Mouse (Mus musculus) forebrain, embryonic 11.5 days (tissue): ENCODE measurements around the gene Ifrd2. TPM values are rescaled to one million over a fixed set of nuclear protein-coding genes. Genes with fewer than 3 reads are reported as not detected.

Source experiments
- ATAC-seq: fragments of 200-750 bp; cut with Nextera tagmentation; replicated peaks from 2 replicates; pipeline ENCODE4 v1.8.0; 2017; ENCODE audit warnings: moderate TSS enrichment; ENCODE audit not compliant: low FRiP score
- DNase-seq: peaks from one replicate; pipeline ENCODE4 v3.0.0-alpha.2; 2017; ENCODE audit warnings: low spot score
- H3K27ac ChIP-seq: fragments of 300-500 bp; sonication (generic); 2 replicates; pipeline ENCODE4 v1.5.1; 2014; ENCODE audit warnings: low read depth, low read length
- H3K27me3 ChIP-seq: fragments of 300-500 bp; sonication (generic); 2 replicates; pipeline ENCODE4 v1.6.1; 2014; ENCODE audit warnings: mild to moderate bottlenecking, low read length, mixed read lengths; ENCODE audit not compliant: control insufficient read depth, insufficient read depth
- H3K36me3 ChIP-seq: fragments of 300-500 bp; sonication (generic); 2 replicates; pipeline ENCODE4 v1.6.1; 2014; ENCODE audit warnings: mild to moderate bottlenecking, low read length, moderate library complexity, mixed read lengths; ENCODE audit not compliant: control insufficient read depth, insufficient read depth
- H3K4me1 ChIP-seq: fragments of 300-500 bp; sonication (generic); replicated peaks from 2 replicates; pipeline ENCODE4 v1.6.1; 2014; ENCODE audit warnings: low read length, mixed read lengths; ENCODE audit not compliant: control insufficient read depth, insufficient read depth
- H3K4me2 ChIP-seq: fragments of 300-500 bp; sonication (generic); 2 replicates; pipeline ENCODE4 v1.6.1; 2014; ENCODE audit warnings: low read depth, mild to moderate bottlenecking, low read length, moderate library complexity, mixed read lengths; ENCODE audit not compliant: severe bottlenecking
- H3K4me3 ChIP-seq: fragments of 300-500 bp; sonication (generic); 2 replicates; pipeline ENCODE4 v1.5.1; 2014; ENCODE audit warnings: low read depth, low read length
- H3K9ac ChIP-seq: fragments of 300-500 bp; sonication (generic); 2 replicates; pipeline ENCODE4 v1.6.1; 2014; ENCODE audit warnings: low read length
- H3K9me3 ChIP-seq: fragments of 300-500 bp; sonication (generic); 2 replicates; pipeline ENCODE4 v1.6.1; 2016; ENCODE audit warnings: low read length, mixed read lengths; ENCODE audit not compliant: control insufficient read depth
- WGBS: fragments of 180-500 bp; shearing (Covaris S2); extraction: QIAGEN DNeasy Blood & Tissue Kit; methylation state at CpG from one replicate; pipeline ENCODE4 v1.1.7; 2014; 5-methylcytosine and 5-hydroxymethylcytosine counted together
- polyA plus RNA-seq: library from polyadenylated mRNA; unstranded; fragments of >200 nt; fragmentation: Nextera tagmentation; extraction: Ambion mirVana; gene quantifications from 2 replicates; pipeline ENCODE4 v1.2.1, GENCODE M21; 2014

Ifrd2 gene
- polyA plus RNA-seq, 1 experiment from 2014 or later: 37.2 TPM

- DNase-seq (no peak), ATAC-seq (no peak)
- 47% methylated on average over 8 of the region's 8 CpGs for WGBS
- H3K36me3 ChIP-seq: peaks cover 7% of the 10 kb centered on the region
- no peaks in the 10 kb centered on the region for H3K9me3 ChIP-seq
- H3K27me3 ChIP-seq: no peaks in the 10 kb centered on the region
- peak overlapping the region; percentile 66; the same call in 1 of the 2 replicates for H3K9ac ChIP-seq
- peak overlapping the region; percentile 95 for H3K4me2 ChIP-seq
- no peak overlapping the region for H3K27ac ChIP-seq
- H3K4me3 ChIP-seq: peak overlapping the region; percentile 63
- H3K4me1 ChIP-seq: peaks cover 14% of the 10 kb centered on the region; the same call in 1 of the 2 replicates
These were observed 44.7 kb upstream of the Ifrd2 start for GRCm38 (mm10) chr9:107542721-107543120.

- H3K4me1 ChIP-seq: peaks cover 14% of the 10 kb centered on the region; the same call in 1 of the 2 replicates
- no peak for ATAC-seq
- 88% methylated on average over 11 of the region's 11 CpGs for WGBS
These were observed 44.1 kb upstream of the Ifrd2 start for GRCm38 (mm10) chr9:107543299-107543698.

GRCm38 (mm10) chr9:107544196-107544700 lies 43.2 kb upstream of the Ifrd2 start:
- Histone ChIP-seq H3K36me3 (no peaks in the 10 kb centered on the region), H3K4me2 (no peak overlapping the region), H3K27me3 (no peaks in the 10 kb centered on the region), H3K9ac (no peak overlapping the region), H3K9me3 (no peaks in the 10 kb centered on the region), H3K27ac (no peak overlapping the region), H3K4me1 (peaks cover 14% of the 10 kb centered on the region; the same call in 1 of the 2 replicates), H3K4me3 (no peak overlapping the region)
- WGBS: 95% methylated on average over 17 of the region's 17 CpGs
- DNase-seq (no peak), ATAC-seq (no peak)

More at GRCm38 (mm10) chr9:107543299-107543698, 44.1 kb upstream of the Ifrd2 start:
- Histone ChIP-seq H3K4me3 (no peak overlapping the region), H3K36me3 (peaks cover 4% of the 10 kb centered on the region; the same call in 1 of the 2 replicates), H3K27me3 (no peaks in the 10 kb centered on the region), H3K9ac (no peak overlapping the region), H3K4me2 (no peak overlapping the region), H3K9me3 (no peaks in the 10 kb centered on the region), H3K27ac (no peak overlapping the region)
- DNase-seq: no peak

- Histone ChIP-seq H3K4me1 (peaks cover 14% of the 10 kb centered on the region; the same call in 1 of the 2 replicates), H3K9ac (no peak overlapping the region), H3K27ac (no peak overlapping the region), H3K36me3 (no peaks in the 10 kb centered on the region), H3K27me3 (no peaks in the 10 kb centered on the region), H3K4me3 (no peak overlapping the region), H3K4me2 (no peak overlapping the region), H3K9me3 (no peaks in the 10 kb centered on the region)
- DNase-seq: no peak
- WGBS: 94% methylated on average over 12 of the region's 12 CpGs
- no peak for ATAC-seq
These were observed 42.7 kb upstream of the Ifrd2 start for GRCm38 (mm10) chr9:107544729-107545128.

- no peaks in the 10 kb centered on the region for H3K36me3 ChIP-seq
- H3K9ac ChIP-seq: no peak overlapping the region
- H3K4me2 ChIP-seq: no peak overlapping the region
- no peak overlapping the region for H3K4me3 ChIP-seq
- DNase-seq (no peak), ATAC-seq (no peak)
- no peaks in the 10 kb centered on the region for H3K9me3 ChIP-seq
- peaks cover 3% of the 10 kb centered on the region for H3K27me3 ChIP-seq
- H3K4me1 ChIP-seq: peaks cover 14% of the 10 kb centered on the region; the same call in 1 of the 2 replicates
- 86% methylated on average over 10 of the region's 10 CpGs for whole genome bisulfite sequencing
- no peak overlapping the region for H3K27ac ChIP-seq
These were observed 42.2 kb upstream of the Ifrd2 start for GRCm38 (mm10) chr9:107545199-107545598.

GRCm38 (mm10) chr9:107545602-107546001 lies 41.8 kb upstream of the Ifrd2 start:
- H3K9me3 ChIP-seq: no peaks in the 10 kb centered on the region
- H3K4me3 ChIP-seq: no peak overlapping the region
- 2% methylated on average over 3 of the region's 3 CpGs for WGBS
- H3K9ac ChIP-seq: no peak overlapping the region
- H3K36me3 ChIP-seq: no peaks in the 10 kb centered on the region
- H3K4me1 ChIP-seq: peaks cover 14% of the 10 kb centered on the region; the same call in 1 of the 2 replicates
- H3K27me3 ChIP-seq: peaks cover 7% of the 10 kb centered on the region
- ATAC-seq (no peak), DNase-seq (peak; percentile 89)
- H3K4me2 ChIP-seq: no peak overlapping the region
- no peak overlapping the region for H3K27ac ChIP-seq

GRCm38 (mm10) chr9:107547026-107547425 lies 40.4 kb upstream of the Ifrd2 start, which contains the start of gene Zmynd10:
Zmynd10 (plus strand) TSS chr9:107547298.
- Histone ChIP-seq H3K9ac (peak within 1 kb of the TSS; percentile 27), H3K27me3 (peaks cover 14% of the 10 kb centered on the region), H3K4me3 (no peak within 1 kb of the TSS), H3K27ac (no peak within 1 kb of the TSS), H3K4me1 (peaks cover 22% of the 10 kb centered on the region), H3K4me2 (peak within 1 kb of the TSS; percentile 46), H3K9me3 (no peaks in the 10 kb centered on the region), H3K36me3 (no peaks in the 10 kb centered on the region)
- ATAC-seq (peak; percentile 74), DNase-seq (peak; percentile 93)
- WGBS: 3% methylated on average over 20 of the region's 20 CpGs

GRCm38 (mm10) chr9:107547957-107548356 lies 39.5 kb upstream of the Ifrd2 start:
- Histone ChIP-seq H3K9ac (no peak overlapping the region), H3K9me3 (no peaks in the 10 kb centered on the region), H3K4me2 (no peak overlapping the region), H3K36me3 (no peaks in the 10 kb centered on the region), H3K27me3 (peaks cover 14% of the 10 kb centered on the region), H3K4me3 (no peak overlapping the region), H3K4me1 (peaks cover 26% of the 10 kb centered on the region), H3K27ac (no peak overlapping the region)
- DNase-seq (no peak), ATAC-seq (no peak)
- WGBS: 87% methylated on average over 5 of the region's 5 CpGs

GRCm38 (mm10) chr9:107548820-107549219 lies 38.6 kb upstream of the Ifrd2 start:
- Histone ChIP-seq H3K27me3 (peaks cover 14% of the 10 kb centered on the region), H3K4me1 (peaks cover 29% of the 10 kb centered on the region), H3K4me3 (no peak overlapping the region), H3K36me3 (no peaks in the 10 kb centered on the region), H3K9me3 (no peaks in the 10 kb centered on the region), H3K27ac (no peak overlapping the region), H3K9ac (no peak overlapping the region), H3K4me2 (no peak overlapping the region)
- 93% methylated on average over 10 of the region's 10 CpGs for WGBS
- ATAC-seq (no peak), DNase-seq (no peak)
